Mouse (Mus musculus) ES-Bruce4 (cell line): Measurements from ENCODE around the gene Lrrc20. TPM values are rescaled to one million over a fixed set of nuclear protein-coding genes. Genes with fewer than 3 reads are reported as not detected.

Experiments
- H3K27ac ChIP-seq: 2 replicates; pipeline ENCODE4 v1.5.1; 2012; ENCODE audit warnings: low read length, inconsistent platforms; ENCODE audit not compliant: insufficient read depth
- H3K27me3 ChIP-seq: 2 replicates; pipeline ENCODE4 v1.6.1; 2012; ENCODE audit warnings: mild to moderate bottlenecking, low read length, inconsistent platforms; ENCODE audit not compliant: control insufficient read depth, poor library complexity, insufficient read depth, severe bottlenecking
- H3K36me3 ChIP-seq: 2 replicates; pipeline ENCODE4 v1.6.1; 2012; ENCODE audit warnings: inconsistent platforms, mild to moderate bottlenecking, low read length, moderate library complexity; ENCODE audit not compliant: control insufficient read depth, poor library complexity, insufficient read depth, severe bottlenecking
- H3K4me1 ChIP-seq: one replicate; pipeline ENCODE4 v1.8.1; 2011; ENCODE audit warnings: low read length; ENCODE audit not compliant: control insufficient read depth, insufficient read depth
- H3K4me3 ChIP-seq: 2 replicates; pipeline ENCODE4 v1.5.1; 2011; ENCODE audit warnings: low read depth, mild to moderate bottlenecking, low read length
- H3K9ac ChIP-seq: 2 replicates; pipeline ENCODE4 v1.6.1; 2012; ENCODE audit warnings: low read depth, mild to moderate bottlenecking, inconsistent platforms; ENCODE audit not compliant: poor library complexity, severe bottlenecking
- H3K9me3 ChIP-seq: replicated peaks from 2 replicates; pipeline ENCODE4 v1.6.1; 2012; ENCODE audit warnings: mild to moderate bottlenecking, low read length, inconsistent platforms; ENCODE audit not compliant: control insufficient read depth, poor library complexity, insufficient read depth, severe bottlenecking
- CTCF ChIP-seq: IDR thresholded peaks from one replicate; pipeline ENCODE4 v1.8.1; 2011; ENCODE audit warnings: low read depth, low read length
- EP300 ChIP-seq: IDR thresholded peaks from 2 replicates; pipeline ENCODE4 v1.6.1; 2011; ENCODE audit warnings: low read depth, low read length; ENCODE audit not compliant: insufficient read depth
- POLR2A ChIP-seq: IDR thresholded peaks from one replicate; pipeline ENCODE4 v1.8.1; 2011; ENCODE audit warnings: low read length; ENCODE audit not compliant: insufficient read depth
- polyA plus RNA-seq: library from polyadenylated mRNA; stranded (reverse); fragments of >200 nt; gene quantifications from 2 replicates; pipeline ENCODE4 v1.2.4, GENCODE M21; 2011; ENCODE audit warnings: low read depth; ENCODE audit not compliant: missing spikeins, insufficient read depth, insufficient read length

The Lrrc20 gene
- polyA plus RNA-seq, 1 experiment = 6.4 TPM

GRCm38 (mm10) chr10:61533285-61533684 lies 57.7 kb downstream of the Lrrc20 start:
- peaks cover 3% of the 10 kb centered on the region for H3K4me1 ChIP-seq

GRCm38 (mm10) chr10:61534371-61535101 lies 58.9 kb downstream of the Lrrc20 start:
- TF ChIP-seq EP300 (no peak), CTCF (no peak), POLR2A (no peak)
- Histone ChIP-seq H3K4me3 (no peak overlapping the region), H3K9me3 (no peaks in the 10 kb centered on the region), H3K27ac (no peak overlapping the region), H3K27me3 (no peaks in the 10 kb centered on the region), H3K4me1 (peaks cover 3% of the 10 kb centered on the region), H3K36me3 (no peaks in the 10 kb centered on the region), H3K9ac (no peak overlapping the region)

More at GRCm38 (mm10) chr10:61533285-61533684, 57.7 kb downstream of the Lrrc20 start:
- Histone ChIP-seq H3K9ac (no peak overlapping the region), H3K27me3 (no peaks in the 10 kb centered on the region), H3K27ac (no peak overlapping the region), H3K9me3 (no peaks in the 10 kb centered on the region), H3K4me3 (no peak overlapping the region), H3K36me3 (no peaks in the 10 kb centered on the region)
- TF ChIP-seq EP300 (no peak), CTCF (no peak), POLR2A (no peak)

GRCm38 (mm10) chr10:61535441-61535840 lies 59.8 kb downstream of the Lrrc20 start:
- H3K9ac ChIP-seq = no peak overlapping the region
- no peak overlapping the region for H3K27ac ChIP-seq
- TF ChIP-seq CTCF = no peak
- no peak for TF ChIP-seq EP300
- TF ChIP-seq POLR2A = no peak
- no peaks in the 10 kb centered on the region for H3K36me3 ChIP-seq
- no peak overlapping the region for H3K4me3 ChIP-seq
- H3K27me3 ChIP-seq = no peaks in the 10 kb centered on the region
- H3K9me3 ChIP-seq = no peaks in the 10 kb centered on the region
- H3K4me1 ChIP-seq = peaks cover 3% of the 10 kb centered on the region

GRCm38 (mm10) chr10:61536130-61537035 lies 60.8 kb downstream of the Lrrc20 start:
- Histone ChIP-seq H3K4me1 (peaks cover 3% of the 10 kb centered on the region), H3K4me3 (no peak overlapping the region), H3K36me3 (no peaks in the 10 kb centered on the region), H3K27ac (no peak overlapping the region), H3K9ac (no peak overlapping the region), H3K27me3 (no peaks in the 10 kb centered on the region), H3K9me3 (no peaks in the 10 kb centered on the region)
- no peak for TF ChIP-seq POLR2A
- no peak for TF ChIP-seq CTCF
- TF ChIP-seq EP300 = no peak

- Histone ChIP-seq H3K9me3 (no peaks in the 10 kb centered on the region), H3K27me3 (no peaks in the 10 kb centered on the region), H3K27ac (no peak overlapping the region), H3K36me3 (no peaks in the 10 kb centered on the region), H3K9ac (no peak overlapping the region), H3K4me3 (no peak overlapping the region), H3K4me1 (peaks cover 3% of the 10 kb centered on the region)
- TF ChIP-seq CTCF (no peak), EP300 (no peak), POLR2A (no peak)
Observed at GRCm38 (mm10) chr10:61537036-61537380, 61.4 kb downstream of the Lrrc20 start.
